Mouse (Mus musculus): Measurements from ENCODE around the gene Banf1. TPM values are rescaled to one million over a fixed set of nuclear protein-coding genes. Genes with fewer than 3 reads are reported as not detected.

Banf1 gene
- polyA plus RNA-seq (2012) = 239 and 280 TPM in 2 replicates

DNA sequence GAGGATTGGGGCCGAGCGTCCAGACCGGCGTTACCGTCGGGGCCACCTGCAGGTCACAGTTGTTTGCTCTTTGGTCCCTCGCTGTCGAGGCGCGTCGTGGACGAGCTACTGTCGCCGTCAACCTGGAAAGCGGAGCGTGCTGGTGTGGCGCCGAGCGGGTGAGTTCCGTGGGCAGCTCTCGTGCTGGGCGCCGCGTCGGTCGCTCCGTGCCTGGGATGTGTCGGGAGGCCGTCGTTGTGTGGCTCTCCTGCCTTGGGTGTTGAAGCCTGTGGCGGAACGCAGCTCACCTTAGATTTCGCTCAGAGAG is at the start of gene Banf1:
Gene Banf1, minus strand, starts transcription at position 116 of the 307 bp plus-strand sequence.

DNA sequence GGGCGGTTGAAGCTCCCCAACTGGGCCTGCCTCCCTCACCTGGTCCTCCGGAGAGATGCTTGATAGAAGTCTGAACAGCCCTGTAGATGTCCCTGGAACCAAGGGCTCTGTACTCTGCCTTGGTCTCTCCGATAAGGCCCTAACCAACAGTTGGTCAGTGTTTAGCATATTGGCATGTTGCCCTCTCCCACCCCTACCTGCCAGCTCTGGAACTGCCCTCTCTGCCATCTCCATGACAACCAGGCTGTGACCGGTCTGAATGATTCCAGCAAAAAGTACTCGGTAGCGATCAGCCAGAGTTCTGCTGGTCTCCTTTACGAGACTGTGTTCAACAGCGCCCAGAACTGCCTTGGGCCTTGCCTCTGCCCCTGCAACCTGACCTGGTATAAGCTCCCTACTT is 35.3 kb upstream of the Banf1 start, which contains the start of gene Tsga10ip:
Gene Tsga10ip, minus strand, starts transcription at position 234 of the 400 bp plus-strand sequence.

DNA sequence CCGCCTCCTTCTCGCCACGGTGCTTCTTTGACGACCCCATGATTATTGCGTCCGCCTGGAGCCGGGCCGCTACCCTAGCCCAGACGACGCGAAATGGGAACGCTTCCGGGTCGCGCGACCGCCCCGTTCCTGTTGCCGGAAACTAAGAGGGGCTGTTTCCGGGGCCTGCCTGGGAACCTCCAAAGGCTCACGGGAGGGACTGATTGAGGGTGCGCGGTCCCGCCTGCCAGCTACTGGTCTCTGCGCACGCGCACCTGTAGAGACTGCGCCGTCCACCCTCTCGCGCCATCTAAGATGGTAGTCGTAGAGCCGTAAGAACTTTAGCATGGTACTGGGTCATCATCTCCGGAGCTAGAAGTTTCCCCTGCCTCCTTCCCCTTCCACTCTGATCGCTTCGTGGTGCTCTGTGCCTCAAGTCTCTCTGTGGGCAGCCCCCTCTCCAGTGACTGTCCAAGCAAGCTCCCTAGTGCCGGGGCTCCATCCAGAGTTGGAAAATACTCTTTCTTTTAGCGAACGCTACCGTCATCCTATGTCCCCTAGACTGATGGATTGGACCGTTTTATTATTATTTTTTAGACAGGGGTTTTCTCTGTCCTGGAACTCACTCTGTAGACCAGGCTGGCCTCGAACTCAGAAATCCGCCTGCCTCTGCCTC is 21.7 kb upstream of the Banf1 start, which contains the start of gene Sart1:
Gene Sart1, minus strand, starts transcription at position 116 of the 655 bp plus-strand sequence.

DNA sequence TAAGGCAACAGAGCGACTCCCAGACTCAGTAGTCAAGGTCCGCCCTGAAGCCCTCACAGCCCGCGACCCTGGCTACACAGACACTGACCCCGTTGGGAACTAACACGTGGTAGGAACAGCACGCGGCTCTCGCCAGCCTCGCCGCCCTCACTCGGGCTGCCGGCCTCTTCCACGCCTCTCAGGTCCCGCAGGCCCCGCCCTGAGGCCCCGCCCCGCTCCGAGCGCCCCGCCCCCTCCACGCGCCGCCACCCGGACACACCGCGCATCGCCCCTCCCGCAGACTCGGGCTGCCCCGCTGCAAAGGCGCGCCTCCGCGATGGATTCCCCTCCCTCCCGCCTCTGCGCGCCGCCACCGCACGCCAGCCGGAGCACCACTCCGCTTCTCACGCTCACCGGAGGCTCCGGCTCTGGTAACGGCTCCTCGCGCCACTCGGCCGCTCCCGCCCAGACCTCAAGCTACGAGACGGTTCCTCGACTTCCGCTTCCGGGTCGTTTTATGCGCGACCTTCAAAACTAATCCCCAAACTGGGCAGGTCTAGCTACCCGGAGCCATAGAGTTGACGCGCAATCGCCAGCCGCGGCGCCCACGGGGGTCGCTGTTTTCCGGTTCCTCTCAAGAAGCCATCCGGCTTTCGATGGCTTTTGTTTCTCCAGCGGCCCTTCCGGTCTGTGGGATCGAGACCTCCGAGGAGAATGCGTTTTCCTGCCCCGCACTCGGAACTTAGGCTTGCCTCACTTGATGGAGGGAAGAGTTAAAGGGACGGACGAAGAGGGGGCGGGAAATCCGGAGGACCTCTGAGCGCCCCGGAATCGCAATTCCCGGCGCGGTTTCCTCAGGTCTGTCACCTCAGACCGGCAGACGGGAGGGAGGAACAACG is 554 bp downstream of the Banf1 start, which contains the start of gene Eif1ad:
Gene Eif1ad, plus strand, starts transcription at position 567 of the 878 bp plus-strand sequence.

GRCm38 (mm10) chr19:5349502-5349873 is 17.5 kb downstream of the Banf1 start, which contains the start of gene Cst6:
Cst6 (minus strand) TSS chr19:5349574.

GRCm38 (mm10) chr19:5335441-5335840 is 31.5 kb downstream of the Banf1 start, which contains the start of gene Catsper1:
Catsper1 (plus strand) TSS chr19:5335741.

Other genes with a start within 250 kb of the Banf1 start
- 22.7 and 28.8 TPM in 2 replicates for gene Klc2, start 248.6 kb downstream of the Banf1 start, polyA plus RNA-seq (2012)
- gene Pacs1, start 94.0 kb downstream of the Banf1 start, polyA plus RNA-seq (2012) = 28.6 and 34.9 TPM in 2 replicates
- 327 and 332 TPM in 2 replicates for gene Sf3b2, start 71.7 kb downstream of the Banf1 start, polyA plus RNA-seq (2012)
- gene Gal3st3, start 68.8 kb downstream of the Banf1 start, polyA plus RNA-seq (2012) = not detected in 2 replicates
- gene Catsper1, start 31.4 kb downstream of the Banf1 start, polyA plus RNA-seq (2012) = not detected in 2 replicates
- gene Cst6, start 17.6 kb downstream of the Banf1 start, polyA plus RNA-seq (2012) = 0.10 and 0.16 TPM in 2 replicates
- 80.0 and 86.0 TPM in 2 replicates for gene Eif1ad, start 427 bp downstream of the Banf1 start, polyA plus RNA-seq (2012)
- 170 and 280 TPM in 2 replicates for gene Sart1, start 21.5 kb upstream of the Banf1 start, polyA plus RNA-seq (2012)
- gene Tsga10ip, start 35.4 kb upstream of the Banf1 start, polyA plus RNA-seq (2012) = 0.61 and 1.2 TPM in 2 replicates
- gene Drap1, start 57.8 kb upstream of the Banf1 start, polyA plus RNA-seq (2012) = 476 and 605 TPM in 2 replicates
- 69.9 and 80.4 TPM in 2 replicates for gene AI837181, start 58.0 kb upstream of the Banf1 start, polyA plus RNA-seq (2012)
- gene Fosl1, start 80.4 kb upstream of the Banf1 start, polyA plus RNA-seq (2012) = 24.1 and 26.4 TPM in 2 replicates
- gene Ccdc85b, start 90.7 kb upstream of the Banf1 start, polyA plus RNA-seq (2012) = 11.6 and 13.9 TPM in 2 replicates
- 133 and 139 TPM in 2 replicates for gene Fibp, start 93.4 kb upstream of the Banf1 start, polyA plus RNA-seq (2012)
- 0.66 and 0.91 TPM in 2 replicates for gene Ctsw, start 101.3 kb upstream of the Banf1 start, polyA plus RNA-seq (2012)
- 0.29 and 0.65 TPM in 2 replicates for gene Efemp2, start 106.8 kb upstream of the Banf1 start, polyA plus RNA-seq (2012)
- gene Mus81, start 121.2 kb upstream of the Banf1 start, polyA plus RNA-seq (2012) = 35.9 and 39.4 TPM in 2 replicates
- 937 and 1,300 TPM in 2 replicates for gene Cfl1, start 123.3 kb upstream of the Banf1 start, polyA plus RNA-seq (2012)
- gene 1700020D05Rik, start 136.6 kb upstream of the Banf1 start, polyA plus RNA-seq (2012) = 0.09 and 0.13 TPM in 2 replicates
- 1.4 and 1.8 TPM in 2 replicates for gene Snx32, start 143.4 kb upstream of the Banf1 start, polyA plus RNA-seq (2012)
- 0.15 and 0.43 TPM in 2 replicates for gene Ovol1, start 193.5 kb upstream of the Banf1 start, polyA plus RNA-seq (2012)
- 13.8 and 24.3 TPM in 2 replicates for gene Ap5b1, start 200.9 kb upstream of the Banf1 start, polyA plus RNA-seq (2012)
- 428 and 481 TPM in 2 replicates for gene Rnaseh2c, start 234.7 kb upstream of the Banf1 start, polyA plus RNA-seq (2012)
- gene Kat5, start 243.1 kb upstream of the Banf1 start, polyA plus RNA-seq (2012) = 72.7 and 88.5 TPM in 2 replicates